ENCODE assay signal across 15 mouse cellular contexts in the genomic region with DNA sequence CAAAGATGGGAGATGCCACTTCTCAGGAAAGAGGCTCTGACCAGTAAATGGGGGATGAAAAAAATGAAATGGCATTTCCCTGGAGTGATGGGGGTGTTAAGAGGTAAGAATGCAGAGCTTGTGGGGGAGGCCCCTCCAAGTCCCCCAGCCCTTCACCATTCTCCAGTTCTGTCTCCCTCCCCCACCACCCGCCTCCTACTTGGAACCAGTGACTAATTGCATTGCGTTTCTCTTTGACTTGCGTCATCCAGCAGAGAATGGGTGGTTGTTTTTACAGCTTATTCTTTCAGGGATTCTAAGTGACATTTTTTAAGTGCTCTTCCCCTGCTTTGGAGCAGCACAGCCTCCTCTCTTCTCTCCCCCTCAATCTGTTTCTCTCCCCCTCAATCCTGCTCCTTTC. TPM values are rescaled to one million over a fixed set of nuclear protein-coding genes. Genes with fewer than 3 reads are reported as not detected.
DNase-seq lines count a peak whose midpoint lies in the region; ATAC-seq and TF ChIP-seq lines count a peak whose summit lies in the region.
"Had no signal": no experiment of that assay in that cellular context is flagged by ENCODE, and none has a peak within 500 bp of the region (broad histone marks: within the 10 kb centered on the region; RNA-seq: fewer than 3 reads in every experiment).

No protein-coding gene starts in this region.

- H3K4me2 ChIP-seq in forebrain, postnatal 0 days (ENCODE audit: low read depth), result no peak overlapping the region
- H3K4me2 ChIP-seq in forebrain, embryonic 11.5 days (ENCODE audit: low read depth, low read length, severe bottlenecking), result no peak overlapping the region
- H3K4me2 ChIP-seq in lung, postnatal 0 days (replicated peaks; ENCODE audit: low read depth, low read length), result no peak overlapping the region
- H3K4me2 ChIP-seq: heart, embryonic 12.5 days; hindbrain, embryonic 12.5 days had no signal

- 58% methylated on average over 3 of the region's 3 CpGs for WGBS in forebrain, postnatal 0 days
- 61% methylated on average over 3 of the region's 3 CpGs for WGBS in forebrain, embryonic 11.5 days
- 42% methylated on average over 3 of the region's 3 CpGs for WGBS in lung, postnatal 0 days

- H3K9ac ChIP-seq in forebrain, postnatal 0 days, result no peak overlapping the region
- no peak overlapping the region for H3K9ac ChIP-seq in forebrain, embryonic 11.5 days (ENCODE audit: low read length)
- H3K9ac ChIP-seq in lung, postnatal 0 days (replicated peaks; ENCODE audit: low read depth), result no peak overlapping the region
- H3K9ac ChIP-seq: heart, embryonic 12.5 days; hindbrain, embryonic 12.5 days; liver, postnatal 0 days had no signal

- no peak for TF ChIP-seq CTCF in forebrain, postnatal 0 days (IDR thresholded peaks at IDR 0.05; ENCODE audit: low read depth)
- no peak for TF ChIP-seq CTCF in lung, postnatal 0 days (IDR thresholded peaks at IDR 0.05)

- DNase-seq in forebrain, postnatal 0 days, result no peak
- DNase-seq in forebrain, embryonic 11.5 days (ENCODE audit: low spot score), result no peak
- DNase-seq in right cerebral cortex, adult 2 months (ENCODE audit: low spot score in 2 of 2), result peak; percentile 65 to 70
- no peak for DNase-seq in right cerebral cortex, postnatal 14 days
- peak; percentile 53 for DNase-seq in layer of hippocampus, adult 9-11 months
- no peak for DNase-seq in lung, postnatal 0 days (ENCODE audit: low spot score)
- DNase-seq in retina, postnatal 1 day, result no peak
- no peak for DNase-seq in cerebellum, adult 11 months
- DNase-seq: kidney, adult 11 months; liver, postnatal 0 days had no signal

- H3K36me3 ChIP-seq in forebrain, postnatal 0 days (ENCODE audit: insufficient read depth), result no peaks in the 10 kb centered on the region
- no peaks in the 10 kb centered on the region for H3K36me3 ChIP-seq in forebrain, embryonic 11.5 days (ENCODE audit: control insufficient read depth, insufficient read depth, low read length)
- H3K36me3 ChIP-seq in lung, postnatal 0 days (ENCODE audit: insufficient read depth, low read length), result no peaks in the 10 kb centered on the region
- H3K36me3 ChIP-seq: heart, embryonic 12.5 days; hindbrain, embryonic 12.5 days had no signal

- TF ChIP-seq EP300 in lung, postnatal 0 days (IDR thresholded peaks at IDR 0.05), result no peak

- H3K4me1 ChIP-seq in forebrain, postnatal 0 days (ENCODE audit: insufficient read depth), result no peaks in the 10 kb centered on the region
- no peaks in the 10 kb centered on the region for H3K4me1 ChIP-seq in forebrain, embryonic 11.5 days (replicated peaks; ENCODE audit: control insufficient read depth, insufficient read depth, low read length)
- H3K4me1 ChIP-seq in lung, postnatal 0 days (ENCODE audit: insufficient read depth, low read depth, low read length), result no peaks in the 10 kb centered on the region
- H3K4me1 ChIP-seq: heart, embryonic 12.5 days; hindbrain, embryonic 12.5 days had no signal

- no peaks in the 10 kb centered on the region for H3K27me3 ChIP-seq in forebrain, postnatal 0 days (ENCODE audit: insufficient read depth, low read length)
- no peaks in the 10 kb centered on the region for H3K27me3 ChIP-seq in forebrain, embryonic 11.5 days (ENCODE audit: control insufficient read depth, insufficient read depth, low read length)
- H3K27me3 ChIP-seq in lung, postnatal 0 days (replicated peaks; ENCODE audit: insufficient read depth, low read length), result no peaks in the 10 kb centered on the region
- H3K27me3 ChIP-seq: heart, embryonic 12.5 days; hindbrain, embryonic 12.5 days had no signal

- no peak overlapping the region for H3K27ac ChIP-seq in forebrain, postnatal 0 days (ENCODE audit: low read depth, low read length)
- no peak overlapping the region for H3K27ac ChIP-seq in forebrain, embryonic 11.5 days (ENCODE audit: low read depth, low read length)
- H3K27ac ChIP-seq in lung, postnatal 0 days (ENCODE audit: low read length), result no peak overlapping the region
- H3K27ac ChIP-seq: hindbrain, embryonic 12.5 days had no signal

- H3K4me3 ChIP-seq in forebrain, postnatal 0 days (ENCODE audit: low read depth, low read length), result no peak overlapping the region
- H3K4me3 ChIP-seq in forebrain, embryonic 11.5 days (ENCODE audit: low read depth, low read length), result no peak overlapping the region
- H3K4me3 ChIP-seq in lung, postnatal 0 days (ENCODE audit: low read depth, low read length), result no peak overlapping the region
- H3K4me3 ChIP-seq: erythroblast, embryonic 14.5 days; heart, embryonic 12.5 days; hindbrain, embryonic 12.5 days had no signal

- peak; percentile 47; the same call in 1 of the 2 replicates for ATAC-seq in forebrain, postnatal 0 days
- ATAC-seq in forebrain, embryonic 11.5 days (replicated peaks; ENCODE audit: low FRiP score), result no peak
- no peak for ATAC-seq in lung, postnatal 0 days
- ATAC-seq: liver, postnatal 0 days had no signal

- no peaks in the 10 kb centered on the region for H3K9me3 ChIP-seq in forebrain, postnatal 0 days (ENCODE audit: low read length)
- H3K9me3 ChIP-seq in forebrain, embryonic 11.5 days (ENCODE audit: control insufficient read depth, low read length), result no peaks in the 10 kb centered on the region
- H3K9me3 ChIP-seq in lung, postnatal 0 days (ENCODE audit: low read length), result no peaks in the 10 kb centered on the region
- H3K9me3 ChIP-seq: heart, embryonic 12.5 days; hindbrain, embryonic 12.5 days had no signal

RNA-seq across cellular contexts. Expression of a gene that starts 46.9 kb away (rescaled TPM):
- total RNA-seq in forebrain, postnatal 0 days (2014; rRNA removed), result 72.7 and 90.1 TPM in 2 replicates
- 16.3 and 28.5 TPM in 2 replicates for polyA plus RNA-seq in forebrain, postnatal 0 days (2015; fragmentation: Nextera tagmentation; extraction: Ambion mirVana)
- 6.4 and 7.3 TPM in 2 replicates for polyA plus RNA-seq in forebrain, embryonic 11.5 days (2014; fragmentation: Nextera tagmentation; extraction: Ambion mirVana)
- polyA plus RNA-seq in lung, postnatal 0 days (2015; fragmentation: Nextera tagmentation; extraction: Ambion mirVana), result 0.83 and 1.3 TPM in 2 replicates
- total RNA-seq: common myeloid progenitor, adult 5-6 weeks; megakaryocyte, adult 5-6 weeks had no signal
- polyA plus RNA-seq: erythroblast, embryonic 14.5 days had no signal

Comparison
In these comparisons a context has a peak if more than half of its experiments do, and no peak if none do; other contexts are left out.
1. DNase-seq: peak in right cerebral cortex, adult 2 months (2 of 2) and layer of hippocampus, adult 9-11 months (single experiment); none in forebrain, postnatal 0 days (single experiment), forebrain, embryonic 11.5 days (single experiment), right cerebral cortex, postnatal 14 days (single experiment), lung, postnatal 0 days (single experiment), retina, postnatal 1 day (single experiment) and cerebellum, adult 11 months (single experiment).